Mouse (Mus musculus) limb, embryonic 14.5 days (tissue): ENCODE measurements around the gene Dnaja3. TPM values are rescaled to one million over a fixed set of nuclear protein-coding genes. Genes with fewer than 3 reads are reported as not detected.

Experiments
- ATAC-seq: fragments of 200-750 bp; cut with Nextera tagmentation; 2 replicates; pipeline ENCODE4 v1.8.0; 2017; ENCODE audit warnings: low read depth, moderate number of reproducible peaks, moderate TSS enrichment; ENCODE audit not compliant: low FRiP score
- DNase-seq: peaks from one replicate; pipeline ENCODE4 v3.0.0-alpha.2; 2015; ENCODE audit warnings: low spot score
- H3K27ac ChIP-seq: fragments of 300-500 bp; sonication (generic); replicated peaks from 2 replicates; pipeline ENCODE4 v1.5.1; 2014; ENCODE audit warnings: low read depth, mild to moderate bottlenecking, low read length, moderate library complexity, mixed read lengths
- H3K27me3 ChIP-seq: fragments of 300-500 bp; sonication (generic); 2 replicates; pipeline ENCODE4 v1.6.1; 2014; ENCODE audit warnings: low read length, mixed read lengths; ENCODE audit not compliant: control insufficient read depth, insufficient read depth
- H3K36me3 ChIP-seq: fragments of 300-500 bp; sonication (generic); 2 replicates; pipeline ENCODE4 v1.6.1; 2014; ENCODE audit warnings: mild to moderate bottlenecking, low read length, moderate library complexity, mixed read lengths; ENCODE audit not compliant: control insufficient read depth, insufficient read depth
- H3K4me1 ChIP-seq: fragments of 300-500 bp; sonication (generic); 2 replicates; pipeline ENCODE4 v1.6.1; 2014; ENCODE audit warnings: antibody characterized with exemption, low read length, mixed read lengths; ENCODE audit not compliant: control insufficient read depth, insufficient read depth
- H3K4me2 ChIP-seq: fragments of 300-500 bp; sonication (generic); replicated peaks from 2 replicates; pipeline ENCODE4 v1.6.1; 2014; ENCODE audit warnings: low read depth, mild to moderate bottlenecking, low read length, moderate library complexity; ENCODE audit not compliant: severe bottlenecking
- H3K4me3 ChIP-seq: fragments of 300-500 bp; sonication (generic); replicated peaks from 2 replicates; pipeline ENCODE4 v1.5.1; 2014; ENCODE audit warnings: low read length
- H3K9ac ChIP-seq: fragments of 300-500 bp; sonication (generic); 2 replicates; pipeline ENCODE4 v1.6.1; 2014; ENCODE audit warnings: mild to moderate bottlenecking, low read depth, low read length, moderate library complexity; ENCODE audit not compliant: severe bottlenecking
- H3K9me3 ChIP-seq: fragments of 300-500 bp; sonication (generic); 2 replicates; pipeline ENCODE4 v1.6.1; 2016; ENCODE audit warnings: low read length; ENCODE audit not compliant: control insufficient read depth
- POLR2A ChIP-seq: fragments of 200-500 bp; IDR thresholded peaks from 2 replicates; pipeline ENCODE4 v1.8.0; 2012; ENCODE audit warnings: inconsistent platforms, mild to moderate bottlenecking, moderate library complexity, borderline replicate concordance; ENCODE audit not compliant: insufficient read depth, insufficient read length; ENCODE audit errors: extremely low read depth
- WGBS: fragments of 180-500 bp; shearing (Covaris S2); extraction: QIAGEN DNeasy Blood & Tissue Kit; methylation state at CpG from one replicate; pipeline ENCODE4 v1.1.7; 2014; 5-methylcytosine and 5-hydroxymethylcytosine counted together
- polyA plus RNA-seq, 2 experiments: library from polyadenylated mRNA; depleted of rRNA in 1 of 2; stranded (reverse) in 1 of 2; unstranded in 1 of 2; fragments of >200 nt; fragmentation: Nextera tagmentation in 1 of 2; extraction: Ambion mirVana in 1 of 2; gene quantifications; 2 replicates each; pipeline versions ENCODE4 v1.2.1 to v1.2.3; 2012 to 2014

Dnaja3 gene
- polyA plus RNA-seq, 2 experiments = 30.2 to 54.7 TPM

DNA sequence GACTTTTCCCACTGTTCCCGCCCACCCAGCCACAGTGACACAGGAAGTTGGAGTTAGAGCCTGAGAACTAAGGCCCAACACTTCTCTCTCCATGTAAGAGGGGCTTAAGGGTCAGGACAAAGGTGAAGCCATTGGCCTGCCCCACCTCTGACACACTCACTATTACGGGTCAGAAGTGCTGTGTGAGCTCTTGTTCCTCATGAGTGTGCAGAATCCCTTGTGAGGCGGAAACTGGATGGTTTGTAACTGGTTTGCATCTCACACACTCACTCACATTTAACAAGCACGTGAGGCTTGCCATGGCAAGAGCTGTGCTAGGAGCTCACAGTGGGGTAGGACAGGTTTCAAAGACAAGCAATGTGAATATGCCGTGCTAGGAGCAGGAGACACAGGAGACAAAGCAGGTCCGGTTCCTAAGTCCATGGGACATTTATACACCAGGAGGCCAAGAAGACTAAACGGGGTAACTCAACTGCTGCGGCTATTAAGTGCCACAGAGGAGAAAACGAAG, 16.8 kb downstream of the Dnaja3 start:
- Histone ChIP-seq H3K36me3 (peaks cover 24% of the 10 kb centered on the region), H3K9ac (0 out of 2 replicates have a peak overlapping the region, but pooled peaks have one; percentile 12), H3K4me2 (no peak overlapping the region), H3K27me3 (no peaks in the 10 kb centered on the region), H3K4me3 (no peak overlapping the region), H3K4me1 (peaks cover 75% of the 10 kb centered on the region), H3K9me3 (no peaks in the 10 kb centered on the region), H3K27ac (peak overlapping the region; percentile 84)
- ATAC-seq (no peak), DNase-seq (no peak)
- 39% methylated on average over 9 of the region's 9 CpGs for WGBS
- no peak for TF ChIP-seq POLR2A

DNA sequence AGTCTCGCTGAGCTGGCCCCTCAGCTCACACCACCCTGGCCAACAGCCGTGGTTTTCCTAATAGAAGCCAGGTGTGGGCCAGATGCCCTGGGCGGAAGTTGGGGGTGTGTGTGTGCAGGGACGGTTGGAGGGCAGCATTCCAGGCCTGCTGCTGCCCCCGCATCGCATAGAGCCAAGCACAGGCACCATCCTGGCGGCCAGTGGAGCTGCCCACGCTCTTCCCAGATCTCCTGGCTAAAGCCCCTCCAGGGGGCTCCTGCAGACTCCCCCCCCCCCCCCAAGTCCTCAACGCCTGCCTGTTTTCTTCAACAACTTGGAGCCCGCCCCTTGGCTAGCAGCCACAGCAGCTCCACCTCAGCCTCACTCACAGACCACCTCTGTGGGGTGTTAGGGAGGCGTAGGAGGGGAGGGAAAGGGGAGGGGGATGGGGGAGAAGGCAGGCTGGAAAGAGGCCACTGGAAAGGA, 19.0 kb downstream of the Dnaja3 start:
- DNase-seq (peak; percentile 88), ATAC-seq (peak; percentile 91)
- Histone ChIP-seq H3K36me3 (peaks cover 13% of the 10 kb centered on the region), H3K27me3 (no peaks in the 10 kb centered on the region), H3K9ac (peak overlapping the region; percentile 14; the same call in 1 of the 2 replicates), H3K9me3 (no peaks in the 10 kb centered on the region), H3K27ac (peak overlapping the region; percentile 84), H3K4me3 (no peak overlapping the region), H3K4me2 (peak overlapping the region; percentile 38), H3K4me1 (peaks cover 53% of the 10 kb centered on the region)
- TF ChIP-seq POLR2A = no peak
- WGBS = 4% methylated on average over 11 of the region's 11 CpGs

DNA sequence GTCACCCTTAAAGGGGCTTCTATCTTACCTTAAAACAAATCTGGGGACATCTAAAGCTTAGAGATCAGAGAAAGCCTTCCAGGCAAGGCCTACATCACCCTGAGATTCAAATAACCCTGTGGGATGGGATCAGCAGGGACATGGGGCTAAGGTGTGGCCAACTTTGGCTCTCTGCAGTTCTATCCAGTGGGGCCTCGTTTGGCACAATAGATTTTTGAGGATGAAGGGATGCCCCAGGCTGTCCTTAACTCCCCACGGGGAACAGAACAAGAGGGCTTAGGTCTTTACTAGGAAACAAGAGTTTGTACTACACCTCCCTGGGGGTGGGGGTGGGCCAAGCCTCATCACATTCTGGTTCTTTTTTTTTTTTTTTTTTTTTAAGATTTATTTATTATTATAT, 19.5 kb downstream of the Dnaja3 start:
- ATAC-seq = peak; percentile 1; the same call in 1 of the 2 replicates
- no peaks in the 10 kb centered on the region for H3K27me3 ChIP-seq
- no peaks in the 10 kb centered on the region for H3K9me3 ChIP-seq
- H3K27ac ChIP-seq = peak overlapping the region; percentile 84
- H3K4me2 ChIP-seq = peak overlapping the region; percentile 38
- DNase-seq = no peak
- H3K4me1 ChIP-seq = peaks cover 48% of the 10 kb centered on the region
- H3K9ac ChIP-seq = no peak overlapping the region; the same call in 1 of the 2 replicates
- peaks cover 14% of the 10 kb centered on the region for H3K36me3 ChIP-seq
- TF ChIP-seq POLR2A = no peak
- 13% methylated on average over 2 of the region's 2 CpGs for WGBS
- H3K4me3 ChIP-seq = no peak overlapping the region

DNA sequence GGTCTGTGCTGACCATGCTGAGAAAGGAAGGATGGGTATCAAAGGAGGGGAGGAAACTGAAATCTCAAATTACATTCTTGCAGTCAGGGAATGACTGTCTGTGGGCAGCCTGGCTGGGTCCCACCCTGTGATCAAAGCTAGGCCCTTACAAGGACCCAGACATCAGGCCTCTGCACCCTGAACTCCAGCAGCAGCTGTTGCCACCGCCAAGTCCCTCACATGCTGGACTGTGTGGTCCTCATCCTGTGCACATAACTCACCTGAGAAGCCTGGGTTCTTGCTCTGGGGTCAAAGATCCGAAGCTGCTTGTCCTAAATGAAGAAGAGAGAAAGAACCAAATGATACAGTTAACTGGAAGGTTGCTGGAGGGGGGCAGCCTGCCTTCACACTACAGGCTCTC, 21.8 kb downstream of the Dnaja3 start:
- DNase-seq (no peak), ATAC-seq (no peak)
- no peak overlapping the region for H3K4me2 ChIP-seq
- no peak overlapping the region for H3K27ac ChIP-seq
- no peak overlapping the region for H3K9ac ChIP-seq
- H3K27me3 ChIP-seq = no peaks in the 10 kb centered on the region
- 55% methylated on average over 2 of the region's 2 CpGs for WGBS
- TF ChIP-seq POLR2A = no peak
- H3K9me3 ChIP-seq = no peaks in the 10 kb centered on the region
- H3K4me3 ChIP-seq = no peak overlapping the region
- peaks cover 15% of the 10 kb centered on the region for H3K36me3 ChIP-seq
- H3K4me1 ChIP-seq = peaks cover 25% of the 10 kb centered on the region

DNA sequence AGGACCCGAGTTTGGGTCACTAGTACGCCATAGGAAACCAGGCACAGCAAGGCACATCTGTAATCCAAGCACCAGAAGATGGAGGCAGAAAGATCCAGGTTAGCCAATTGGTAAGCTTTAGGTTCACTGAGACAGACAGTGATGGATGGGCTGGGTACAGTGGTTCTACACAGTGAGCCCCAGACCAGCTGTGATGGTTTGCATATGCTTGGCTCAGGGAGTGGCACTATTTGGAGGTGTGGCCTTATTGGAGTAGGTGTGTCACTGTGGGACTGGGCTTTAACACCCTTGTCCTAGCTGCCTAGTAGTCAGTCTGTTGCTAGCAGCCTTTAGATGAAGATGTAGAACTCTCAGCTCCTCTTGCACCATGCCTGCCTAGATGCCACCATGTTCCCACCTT, 24.0 kb downstream of the Dnaja3 start:
- H3K36me3 ChIP-seq = peaks cover 27% of the 10 kb centered on the region
- TF ChIP-seq POLR2A = no peak

More for the DNA sequence above, 24.0 kb downstream of the Dnaja3 start:
- Histone ChIP-seq H3K27me3 (no peaks in the 10 kb centered on the region), H3K4me2 (no peak overlapping the region), H3K27ac (no peak overlapping the region), H3K4me3 (no peak overlapping the region), H3K9ac (no peak overlapping the region), H3K4me1 (peaks cover 9% of the 10 kb centered on the region), H3K9me3 (no peaks in the 10 kb centered on the region)
- 89% methylated on average over 2 of the region's 2 CpGs for WGBS
- no peak for DNase-seq
- no peak for ATAC-seq
